Mouse (Mus musculus) hematopoietic stem cell, adult 5-6 weeks (primary cell): Measurements from ENCODE around the gene Slc25a10. TPM values are rescaled to one million over a fixed set of nuclear protein-coding genes. Genes with fewer than 3 reads are reported as not detected.

Experiments used
- ATAC-seq, 2 experiments: fragments of 125-278 bp in 1 of 2; replicated peaks in 1 of 2; 2 replicates each; pipeline ENCODE4 v1.8.0; 2016 to 2017; ENCODE audit warnings: inconsistent platforms in 2 of 2, mild to moderate bottlenecking in 2 of 2, moderate number of reproducible peaks in 2 of 2, low read depth in 1 of 2, moderate TSS enrichment in 1 of 2; ENCODE audit not compliant: low FRiP score in 2 of 2, poor library complexity in 2 of 2, severe bottlenecking in 2 of 2, insufficient read depth in 1 of 2, low TSS enrichment in 1 of 2
- total RNA-seq: library from RNA; stranded (forward); fragments of 172-1452, 232-1000 nt; gene quantifications from 2 replicates; pipeline ENCODE4 v1.2.3, GENCODE M21; 2017

Gene Slc25a10
- 10.8 and 11.4 TPM in 2 replicates for total RNA-seq

DNA sequence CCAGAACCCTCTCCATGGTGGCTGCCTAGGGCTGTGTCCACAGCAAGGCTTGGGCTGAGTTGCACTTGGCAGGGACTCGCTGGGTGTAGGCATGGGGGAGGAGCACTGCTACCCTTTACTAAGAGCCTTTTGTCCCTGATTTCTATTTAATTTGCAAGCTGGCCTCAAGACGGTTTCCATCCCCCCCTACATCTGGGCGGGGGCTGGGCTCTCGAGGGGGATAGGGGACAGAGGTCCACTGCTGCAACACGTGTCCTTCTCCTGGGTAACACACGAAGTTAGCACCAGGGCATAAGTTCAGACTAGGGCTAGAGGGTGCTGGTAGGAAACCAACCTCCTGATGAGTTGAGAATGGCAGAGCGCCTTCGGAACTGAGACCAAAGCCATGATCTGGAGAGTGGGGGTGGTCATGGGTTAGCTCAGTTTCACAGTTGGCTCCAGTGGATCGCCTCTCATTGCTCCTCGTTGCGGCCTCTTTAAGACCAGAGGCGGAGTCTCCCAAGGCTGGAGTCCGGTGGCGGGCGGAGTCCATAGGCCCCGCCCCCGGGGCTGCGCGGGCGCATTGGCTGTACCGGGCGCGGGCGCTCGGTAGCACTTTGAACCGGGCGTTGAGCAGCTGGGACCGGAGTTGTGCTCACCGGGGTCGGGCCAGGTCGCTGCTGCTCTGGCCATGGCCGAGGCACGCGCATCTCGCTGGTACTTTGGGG, at the start of gene Slc25a10:
Gene Slc25a10, plus strand, starts transcription at position 524 of the 707 bp plus-strand sequence.
- ATAC-seq = peak; percentile 52 to 74

DNA sequence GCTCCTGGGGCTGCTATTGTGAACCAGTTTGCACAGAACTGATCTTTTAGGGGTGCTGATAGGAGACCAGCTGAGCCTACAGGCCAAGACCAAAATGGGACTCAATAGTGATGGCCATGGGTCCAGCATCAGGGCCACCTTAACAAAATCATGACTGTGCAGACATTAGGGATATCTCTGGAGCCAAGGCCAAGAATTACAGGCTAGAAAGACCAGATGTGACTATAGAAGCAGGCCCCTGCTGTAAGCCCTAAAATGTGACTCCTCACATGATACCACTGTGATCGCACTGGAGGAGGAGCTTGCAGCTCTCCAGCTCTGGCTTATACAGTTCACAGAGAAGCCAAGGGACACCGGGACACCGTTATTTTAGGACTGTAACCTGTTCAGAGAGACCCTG, 49.3 kb upstream of the Slc25a10 start, which contains the start of gene Tspan10:
Gene Tspan10, plus strand, starts transcription at position 301 of the 400 bp plus-strand sequence.
- no peak for ATAC-seq

- no peak for ATAC-seq
Measured at GRCm38 (mm10) chr11:120442765-120443280, 48.8 kb upstream of the Slc25a10 start.

DNA sequence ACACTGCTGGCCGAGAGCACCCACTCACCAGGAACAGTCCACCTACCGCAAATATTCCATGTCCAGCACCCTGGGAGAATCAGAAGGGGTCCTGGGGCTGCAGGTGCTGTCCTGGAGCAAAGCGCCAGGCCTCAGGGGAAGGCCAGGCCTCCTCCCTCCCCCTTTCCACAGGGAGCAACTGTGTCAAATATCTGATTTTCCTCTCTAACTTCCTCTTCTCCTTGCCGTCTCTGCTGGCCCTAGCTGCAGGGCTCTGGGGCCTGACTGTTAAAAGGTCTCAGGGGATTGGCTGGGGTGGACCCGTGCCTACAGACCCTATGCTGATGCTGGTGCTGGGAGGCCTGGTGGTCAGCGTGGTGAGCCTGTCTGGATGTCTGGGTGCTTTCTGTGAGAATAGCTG, 47.5 kb upstream of the Slc25a10 start:
- no peak for ATAC-seq

- ATAC-seq = no peak
Measured at GRCm38 (mm10) chr11:120445475-120445874, 46.2 kb upstream of the Slc25a10 start.

DNA sequence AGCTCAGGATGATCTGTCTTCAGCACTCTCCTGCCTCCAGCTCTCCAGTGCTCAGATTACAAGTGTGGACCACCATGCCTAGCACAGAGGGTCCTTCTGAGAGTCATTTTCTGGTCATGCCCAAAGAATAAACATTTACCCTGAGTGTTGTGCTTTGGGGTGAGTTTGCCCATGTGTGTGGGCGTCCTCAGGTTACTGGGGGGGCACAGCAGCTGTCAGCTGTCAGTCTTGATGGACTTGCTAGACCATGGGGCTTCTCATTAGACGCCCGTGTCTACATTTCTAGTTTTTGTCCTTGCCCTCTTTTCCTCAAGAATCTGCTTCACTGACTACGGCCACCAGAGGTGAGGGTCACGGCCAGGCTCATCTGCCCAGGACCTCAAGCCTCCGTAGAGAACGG, 44.5 kb upstream of the Slc25a10 start:
- no peak for ATAC-seq

DNA sequence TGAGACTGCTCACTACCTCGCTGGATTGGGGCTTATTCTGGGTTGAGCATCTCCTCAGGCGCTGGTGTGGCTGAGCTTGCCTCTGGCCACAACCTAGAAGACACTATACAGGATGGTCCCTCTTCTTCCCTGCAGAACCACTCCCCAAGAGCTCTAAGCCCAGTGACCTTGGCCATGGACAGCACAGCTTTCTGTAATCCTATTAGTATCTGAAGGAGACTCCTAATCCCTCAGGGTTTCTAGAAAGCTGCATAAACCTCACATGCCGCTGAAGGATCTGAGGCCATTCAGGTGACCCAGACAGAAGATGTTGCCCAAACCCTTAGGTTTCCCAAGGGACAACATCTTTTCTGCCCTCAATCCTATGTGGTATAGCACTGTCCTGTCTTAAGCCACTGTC, 39.4 kb upstream of the Slc25a10 start:
- no peak for ATAC-seq

GRCm38 (mm10) chr11:120453306-120453705, 38.3 kb upstream of the Slc25a10 start, which contains the start of gene Pde6g:
Gene Pde6g, minus strand, starts transcription at chr11:120453500.
- no peak for ATAC-seq

DNA sequence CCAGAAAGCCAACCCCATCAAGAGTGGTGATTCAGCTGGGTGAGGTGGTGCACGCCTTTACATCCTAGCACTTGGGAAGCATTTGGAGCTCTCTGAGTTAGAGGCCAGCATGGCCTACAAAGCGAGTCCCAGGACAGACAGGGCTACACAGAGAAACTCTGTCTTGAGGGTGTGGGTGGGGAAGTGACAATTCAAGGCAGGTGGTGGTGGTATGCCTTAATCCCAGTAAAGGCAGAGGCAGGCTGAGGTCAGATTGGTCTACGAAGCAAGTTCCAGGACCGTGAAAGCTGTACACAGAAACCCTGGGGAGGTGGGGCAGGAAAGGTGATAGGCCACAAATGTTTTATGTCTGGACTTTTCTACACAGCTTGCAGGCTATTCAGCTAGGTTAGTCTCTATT, 36.7 kb upstream of the Slc25a10 start:
- ATAC-seq = no peak

DNA sequence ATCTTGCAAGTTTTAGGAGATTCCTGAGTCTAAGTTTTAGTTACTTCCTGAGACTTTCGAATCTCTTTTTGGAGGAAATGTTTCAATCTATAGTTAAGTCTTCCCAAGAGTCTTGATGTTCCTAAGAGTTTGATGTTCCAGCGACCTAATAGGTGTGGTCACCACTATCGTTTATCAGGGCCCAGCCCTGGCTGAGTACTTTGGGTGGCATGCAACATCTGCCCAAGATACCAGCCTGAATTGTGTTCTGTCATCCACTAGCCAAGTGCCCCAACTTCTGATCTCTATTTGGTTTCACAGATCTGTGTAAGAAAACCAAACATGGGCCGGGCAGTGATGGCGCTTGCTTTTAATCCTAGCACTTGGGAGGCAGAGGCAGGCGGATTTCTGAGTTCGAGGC, 36.2 kb upstream of the Slc25a10 start:
- ATAC-seq = no peak

- 0 out of 4 replicates have a peak, but pooled peaks of 1 of the 2 experiments have one; percentile 16 for ATAC-seq
Measured at GRCm38 (mm10) chr11:120457370-120457769, 34.3 kb upstream of the Slc25a10 start.

DNA sequence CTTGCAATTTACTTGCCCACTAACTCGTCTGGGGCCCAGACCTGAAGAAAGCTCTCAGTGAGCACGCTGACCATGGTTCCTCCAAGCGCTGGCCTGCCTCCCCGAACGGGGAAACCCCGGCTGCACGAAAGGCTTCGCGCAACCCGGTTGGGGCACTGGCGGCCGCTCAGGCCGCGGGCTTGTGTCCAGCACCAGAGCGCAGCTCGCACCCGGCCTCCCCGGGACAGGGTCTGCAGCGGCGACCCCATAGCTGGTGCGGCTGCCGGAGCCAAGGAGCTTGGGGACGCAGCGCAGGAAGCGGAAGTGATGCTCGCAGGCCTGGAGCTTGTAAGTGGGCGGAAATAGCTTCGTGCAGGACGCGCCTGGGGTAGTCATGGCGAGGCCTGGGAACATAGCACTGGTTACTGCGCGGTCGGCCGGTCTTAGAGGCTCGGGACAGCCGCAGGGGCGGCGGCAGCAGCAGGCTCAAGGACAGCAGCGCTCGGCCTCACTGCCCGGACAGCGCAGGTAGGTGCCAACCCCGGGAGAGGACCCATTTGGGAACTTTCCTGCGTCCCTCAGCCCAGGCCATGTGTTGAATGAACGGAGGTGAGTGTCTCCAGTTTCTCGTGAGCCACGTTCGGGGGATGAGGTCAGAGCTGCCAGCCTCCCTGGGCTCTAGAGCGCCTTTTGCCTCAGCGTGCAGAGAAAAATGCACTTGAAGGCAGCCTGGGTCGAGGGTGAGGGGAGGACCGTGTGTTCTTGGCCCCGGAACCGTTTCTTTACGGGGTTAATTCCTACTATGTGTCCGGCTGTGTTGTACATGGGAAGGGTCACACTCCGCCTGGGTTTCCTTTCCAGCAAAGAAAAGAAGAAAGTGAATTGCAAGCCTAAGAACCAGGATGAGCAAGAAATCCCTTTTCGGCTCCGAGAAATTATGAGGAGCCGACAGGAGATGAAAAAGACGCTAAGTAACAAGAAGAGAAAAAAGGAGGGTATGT, 33.6 kb upstream of the Slc25a10 start, which contains the start of the genes Oxld1 and Ccdc137:
Gene Oxld1, minus strand, starts transcription at position 297 of the 980 bp plus-strand sequence.
Gene Ccdc137, plus strand, starts transcription at position 344 of the 980 bp plus-strand sequence.
- ATAC-seq = peak; percentile 91 to 93

- ATAC-seq = no peak
Measured at GRCm38 (mm10) chr11:120458847-120459597, 32.6 kb upstream of the Slc25a10 start.

DNA sequence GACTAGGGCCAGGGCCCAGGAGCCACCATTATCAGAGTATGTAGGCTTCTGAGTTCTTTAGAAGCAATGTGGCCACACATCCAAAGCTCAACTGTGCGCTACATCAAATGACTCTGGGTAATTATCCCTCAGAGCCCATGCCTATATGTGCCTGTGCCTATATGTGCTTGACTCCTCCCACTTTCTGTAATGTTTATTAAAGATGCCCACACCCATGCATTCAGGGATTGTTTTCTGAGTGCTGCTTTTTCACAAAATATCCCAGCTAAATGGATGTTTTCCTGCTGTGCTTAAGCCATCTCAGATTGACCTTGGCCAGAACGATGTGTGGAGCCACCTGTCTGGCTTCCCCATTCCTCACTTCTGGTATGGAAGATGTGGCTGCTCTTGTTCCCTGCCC, 28.1 kb upstream of the Slc25a10 start:
- ATAC-seq = no peak

- ATAC-seq = no peak
Measured at GRCm38 (mm10) chr11:120464365-120464764, 27.3 kb upstream of the Slc25a10 start.

DNA sequence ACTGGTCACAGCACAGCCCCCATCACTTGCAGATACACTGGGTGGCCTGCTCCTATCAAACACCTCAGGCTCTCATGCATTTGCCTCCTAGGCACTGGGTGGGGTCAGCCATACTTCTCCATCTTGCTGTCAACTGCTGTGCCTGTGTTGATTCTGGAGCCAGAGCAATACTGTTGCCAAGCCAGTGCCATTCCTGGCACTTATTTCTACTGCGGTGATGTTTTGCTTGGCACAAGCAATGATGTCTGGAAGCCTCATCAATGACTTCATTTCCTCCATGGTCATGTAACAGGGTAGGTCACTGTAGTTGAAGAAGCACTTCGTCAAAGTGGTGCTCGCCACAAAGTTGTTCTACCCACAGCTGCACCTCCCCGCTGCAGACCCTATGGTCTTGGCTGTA, 26.1 kb upstream of the Slc25a10 start:
- ATAC-seq = no peak
